Mouse (Mus musculus): ENCODE results near the gene Pdc. TPM values are rescaled to one million over a fixed set of nuclear protein-coding genes. Genes with fewer than 3 reads are reported as not detected.
"Not testable (repeated sequence)": the region's sequence is repeated elsewhere in the genome, so short reads cannot be mapped to it uniquely, and the experiment has no call there.

Gene Pdc
- polyA plus RNA-seq (2015; fragmentation: Nextera tagmentation; extraction: Ambion mirVana): not detected in 2 replicates

- H3K9me3 ChIP-seq (replicated peaks): no peaks in the 10 kb centered on the region
- WGBS: 88% methylated on average over 1 of the region's 1 CpGs
- ATAC-seq: no peak
- H3K36me3 ChIP-seq (ENCODE audit: poor library complexity, severe bottlenecking): no peaks in the 10 kb centered on the region
- H3K27ac ChIP-seq: no peak within 1 kb of the TSS
- H3K4me3 ChIP-seq: no peak within 1 kb of the TSS
- H3K4me1 ChIP-seq: no peaks in the 10 kb centered on the region
- H3K27me3 ChIP-seq: no peaks in the 10 kb centered on the region
- H3K4me2 ChIP-seq: no peak within 1 kb of the TSS
- H3K9ac ChIP-seq: no peak within 1 kb of the TSS
Measured at GRCm38 (mm10) chr1:150319205-150319604, at the start of gene Pdc. Pdc (plus strand) TSS chr1:150319417.

- WGBS: 81% methylated on average over 3 of the region's 3 CpGs
- not testable (repeated sequence) for H3K9me3 ChIP-seq (replicated peaks); H3K9ac ChIP-seq; H3K27ac ChIP-seq; ATAC-seq; H3K4me1 ChIP-seq; H3K4me2 ChIP-seq; H3K36me3 ChIP-seq (ENCODE audit: poor library complexity, severe bottlenecking); H3K4me3 ChIP-seq; H3K27me3 ChIP-seq
Measured at GRCm38 (mm10) chr1:150294051-150294450, 25.2 kb upstream of the Pdc start.

- 68% methylated on average over 1 of the region's 1 CpGs for WGBS
- Histone ChIP-seq H3K4me1 (no peaks in the 10 kb centered on the region), H3K27ac (no peak overlapping the region), H3K9ac (no peak overlapping the region), H3K4me2 (no peak overlapping the region), H3K27me3 (no peaks in the 10 kb centered on the region), H3K4me3 (no peak overlapping the region), H3K9me3 (replicated peaks) (0 out of 2 replicates have a peak, but pooled peaks cover 4% of the 10 kb centered on the region), H3K36me3 (ENCODE audit: poor library complexity, severe bottlenecking) (no peaks in the 10 kb centered on the region)
- ATAC-seq: no peak
Measured at GRCm38 (mm10) chr1:150307599-150307998, 11.6 kb upstream of the Pdc start.

- H3K27me3 ChIP-seq: no peaks in the 10 kb centered on the region
- no peaks in the 10 kb centered on the region for H3K9me3 ChIP-seq (replicated peaks)
- no peak overlapping the region for H3K9ac ChIP-seq
- ATAC-seq: no peak
- H3K36me3 ChIP-seq (ENCODE audit: poor library complexity, severe bottlenecking): no peaks in the 10 kb centered on the region
- no peak overlapping the region for H3K4me3 ChIP-seq
- WGBS: 81% methylated on average over 2 of the region's 2 CpGs
- H3K27ac ChIP-seq: no peak overlapping the region
- no peaks in the 10 kb centered on the region for H3K4me1 ChIP-seq
- H3K4me2 ChIP-seq: no peak overlapping the region
Measured at GRCm38 (mm10) chr1:150335111-150335510, 15.9 kb downstream of the Pdc start.

- Histone ChIP-seq H3K27me3 (no peaks in the 10 kb centered on the region), H3K9me3 (replicated peaks) (no peaks in the 10 kb centered on the region), H3K27ac (no peak overlapping the region), H3K4me1 (no peaks in the 10 kb centered on the region), H3K4me3 (no peak overlapping the region), H3K36me3 (ENCODE audit: poor library complexity, severe bottlenecking) (peaks cover 19% of the 10 kb centered on the region), H3K4me2 (no peak overlapping the region), H3K9ac (no peak overlapping the region)
- no peak for ATAC-seq
- 94% methylated on average over 1 of the region's 1 CpGs for WGBS
Measured at GRCm38 (mm10) chr1:150360864-150361263, 41.6 kb downstream of the Pdc start.

- Histone ChIP-seq H3K9ac (no peak overlapping the region), H3K27ac (no peak overlapping the region), H3K4me3 (no peak overlapping the region), H3K4me1 (no peaks in the 10 kb centered on the region), H3K27me3 (no peaks in the 10 kb centered on the region), H3K4me2 (no peak overlapping the region), H3K9me3 (replicated peaks) (no peaks in the 10 kb centered on the region), H3K36me3 (ENCODE audit: poor library complexity, severe bottlenecking) (peaks cover 12% of the 10 kb centered on the region; the same call in 1 of the 2 replicates)
- WGBS: 85% methylated on average over 3 of the region's 3 CpGs
- no peak for ATAC-seq
Measured at GRCm38 (mm10) chr1:150372895-150373294, 53.7 kb downstream of the Pdc start.

GRCm38 (mm10) chr1:150374247-150374646 is 55.0 kb downstream of the Pdc start:
- H3K4me2 ChIP-seq: no peak overlapping the region

More at GRCm38 (mm10) chr1:150374247-150374646, 55.0 kb downstream of the Pdc start:
- Histone ChIP-seq H3K36me3 (ENCODE audit: poor library complexity, severe bottlenecking) (peaks cover 8% of the 10 kb centered on the region; the same call in 1 of the 2 replicates), H3K4me3 (no peak overlapping the region), H3K27ac (no peak overlapping the region), H3K4me1 (no peaks in the 10 kb centered on the region), H3K9ac (no peak overlapping the region), H3K9me3 (replicated peaks) (no peaks in the 10 kb centered on the region), H3K27me3 (no peaks in the 10 kb centered on the region)
- ATAC-seq: no peak
- WGBS: 96% methylated on average over 2 of the region's 2 CpGs

Other genes starting within 250 kb of the Pdc start
- gene Ptgs2, start 219.4 kb upstream of the Pdc start, polyA plus RNA-seq (2015; fragmentation: Nextera tagmentation; extraction: Ambion mirVana): 0.09 TPM in 1 of 2 replicates, not detected in the other
- 188 and 189 TPM in 2 replicates for gene Tpr, start 73.4 kb downstream of the Pdc start, polyA plus RNA-seq (2015; fragmentation: Nextera tagmentation; extraction: Ambion mirVana)
- 36.6 and 40.9 TPM in 2 replicates for gene Odr4, start 73.7 kb downstream of the Pdc start, polyA plus RNA-seq (2015; fragmentation: Nextera tagmentation; extraction: Ambion mirVana)
- gene Prg4, start 146.7 kb downstream of the Pdc start, polyA plus RNA-seq (2015; fragmentation: Nextera tagmentation; extraction: Ambion mirVana): 0.63 and 0.77 TPM in 2 replicates

Measured in forebrain, embryonic 13.5 days (tissue).